ENCODE assay signal across 8 mouse cellular contexts in the genomic region with DNA sequence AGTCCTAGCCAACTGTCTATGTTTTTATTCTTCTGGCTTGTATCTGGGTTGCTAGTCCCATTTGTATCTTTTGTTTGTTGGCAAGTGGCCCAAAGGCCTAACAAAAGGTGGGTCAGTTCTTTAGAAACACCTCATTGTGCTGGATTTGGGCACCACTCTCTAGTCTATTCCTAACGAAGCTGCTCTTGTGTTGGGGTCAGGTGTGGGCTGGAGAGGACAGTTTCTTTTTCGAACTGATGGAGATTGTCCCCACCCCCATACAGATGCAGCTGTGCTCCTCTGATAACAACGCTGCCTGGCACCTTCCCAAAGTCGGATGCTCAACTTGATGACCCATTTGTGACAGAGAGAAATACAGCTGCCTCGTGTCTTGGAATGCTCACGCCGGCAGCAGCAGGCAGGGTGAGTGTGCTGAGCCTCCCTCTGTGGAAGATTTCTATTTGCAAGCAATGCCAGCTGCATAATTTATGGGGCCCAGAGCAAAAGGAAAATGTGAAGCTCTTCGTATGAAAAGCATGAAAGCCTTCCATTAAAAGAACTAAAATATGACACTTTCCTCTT.
A peak's percentile ranks its signal among the peaks of the same experiment; 100 is the strongest.
DNase-seq lines count a peak whose midpoint lies in the region; ATAC-seq and TF ChIP-seq lines count a peak whose summit lies in the region.

No protein-coding gene starts in this region.

- H3K27me3 ChIP-seq in heart, embryonic 13.5 days (replicated peaks) = no peaks in the 10 kb centered on the region

- peak overlapping the region; percentile 16; the same call in 1 of the 2 replicates for H3K4me2 ChIP-seq in heart, embryonic 13.5 days

- intact Hi-C loops in left cerebral cortex, adult 2 months (cut with DNase I) = no loop called here

- H3K9me3 ChIP-seq in heart, embryonic 13.5 days = no peaks in the 10 kb centered on the region

- ATAC-seq in heart, embryonic 13.5 days (ENCODE audit: extremely low read depth, insufficient number of reproducible peaks, low FRiP score, low TSS enrichment) = no peak

- no peak overlapping the region for H3K9ac ChIP-seq in heart, embryonic 13.5 days

- no peak overlapping the region for H3K4me3 ChIP-seq in heart, embryonic 13.5 days
- H3K4me3 ChIP-seq in left cerebral cortex, adult 2 months = no peak overlapping the region

- no peak for TF ChIP-seq CTCF in left cerebral cortex, adult 2 months (IDR thresholded peaks at IDR 0.05)

- no peak overlapping the region for H3K27ac ChIP-seq in heart, embryonic 13.5 days (replicated peaks)
- H3K27ac ChIP-seq in left cerebral cortex, adult 2 months = no peak overlapping the region

- WGBS in heart, embryonic 13.5 days = 39% methylated on average over 8 of the region's 8 CpGs

- DNase-seq in heart, adult 18-20 months = no peak
- DNase-seq in urinary bladder, postnatal 14 days (ENCODE audit: low spot score) = peak; percentile 16
- DNase-seq in urinary bladder, postnatal 25 days (ENCODE audit: low spot score) = no peak
- DNase-seq in left cerebral cortex, adult 2 months (ENCODE audit: extremely low spot score in 1 of 2, low spot score in 2 of 2) = peak; percentile 10 to 14
- peak; percentile 31 for DNase-seq in skeletal muscle tissue, adult 2 months (ENCODE audit: low read depth, low spot score)
- DNase-seq in ovary, postnatal 36 days (ENCODE audit: low spot score) = no peak
- DNase-seq in c-Kit-positive CD71-positive TER-119-positive erythroid progenitor cells, embryonic 14.5 days (ENCODE audit: low spot score) = no peak

- peaks cover 8% of the 10 kb centered on the region for H3K4me1 ChIP-seq in heart, embryonic 13.5 days

- H3K36me3 ChIP-seq in heart, embryonic 13.5 days = no peaks in the 10 kb centered on the region

Comparison
In these comparisons a context has a peak if more than half of its experiments do, and no peak if none do; other contexts are left out.
1. DNase-seq: peak in urinary bladder, postnatal 14 days (single experiment), left cerebral cortex, adult 2 months (2 of 2) and skeletal muscle tissue, adult 2 months (single experiment); none in heart, adult 18-20 months (0 of 2), urinary bladder, postnatal 25 days (single experiment), ovary, postnatal 36 days (single experiment) and c-Kit-positive CD71-positive TER-119-positive erythroid progenitor cells, embryonic 14.5 days (single experiment).